Mouse (Mus musculus) hindbrain, embryonic 10.5 days (tissue): ENCODE measurements around the gene Edar. TPM values are rescaled to one million over a fixed set of nuclear protein-coding genes. Genes with fewer than 3 reads are reported as not detected.
A peak's percentile ranks its signal among the peaks of the same experiment; 100 is the strongest.

Experiments used
- DNase-seq: peaks from one replicate; pipeline ENCODE4 v3.0.0-alpha.2; 2017; ENCODE audit warnings: low spot score
- H3K27ac ChIP-seq: fragments of 300-500 bp; sonication (generic); 2 replicates; pipeline ENCODE4 v1.5.1; 2016; ENCODE audit warnings: mild to moderate bottlenecking, moderate library complexity
- H3K27me3 ChIP-seq: fragments of 300-500 bp; sonication (generic); 2 replicates; pipeline ENCODE4 v1.6.1; 2016; ENCODE audit warnings: mild to moderate bottlenecking; ENCODE audit not compliant: poor library complexity, insufficient read depth, severe bottlenecking
- H3K36me3 ChIP-seq: fragments of 300-500 bp; sonication (generic); 2 replicates; pipeline ENCODE4 v1.6.1; 2016; ENCODE audit warnings: mild to moderate bottlenecking, moderate library complexity
- H3K4me1 ChIP-seq: fragments of 300-500 bp; sonication (generic); replicated peaks from 2 replicates; pipeline ENCODE4 v1.6.1; 2016; ENCODE audit warnings: mild to moderate bottlenecking
- H3K4me3 ChIP-seq: fragments of 300-500 bp; sonication (generic); 2 replicates; pipeline ENCODE4 v1.5.1; 2016; ENCODE audit warnings: mild to moderate bottlenecking, moderate library complexity
- H3K9me3 ChIP-seq: fragments of 300-500 bp; sonication (generic); 2 replicates; pipeline ENCODE4 v1.6.1; 2016; ENCODE audit warnings: mild to moderate bottlenecking, moderate library complexity
- WGBS: fragments of 180-500 bp; shearing (Covaris S2); methylation state at CpG from one replicate; pipeline ENCODE4 v1.1.7; 2016; 5-methylcytosine and 5-hydroxymethylcytosine counted together
- polyA plus RNA-seq: library from polyadenylated mRNA; unstranded; fragments of >200 nt; fragmentation: Nextera tagmentation; extraction: Ambion mirVana; gene quantifications from 2 replicates; pipeline ENCODE4 v1.2.1, GENCODE M21; 2016

Gene Edar
- polyA plus RNA-seq, 1 experiment from 2014 or later: 0.08 TPM

DNA sequence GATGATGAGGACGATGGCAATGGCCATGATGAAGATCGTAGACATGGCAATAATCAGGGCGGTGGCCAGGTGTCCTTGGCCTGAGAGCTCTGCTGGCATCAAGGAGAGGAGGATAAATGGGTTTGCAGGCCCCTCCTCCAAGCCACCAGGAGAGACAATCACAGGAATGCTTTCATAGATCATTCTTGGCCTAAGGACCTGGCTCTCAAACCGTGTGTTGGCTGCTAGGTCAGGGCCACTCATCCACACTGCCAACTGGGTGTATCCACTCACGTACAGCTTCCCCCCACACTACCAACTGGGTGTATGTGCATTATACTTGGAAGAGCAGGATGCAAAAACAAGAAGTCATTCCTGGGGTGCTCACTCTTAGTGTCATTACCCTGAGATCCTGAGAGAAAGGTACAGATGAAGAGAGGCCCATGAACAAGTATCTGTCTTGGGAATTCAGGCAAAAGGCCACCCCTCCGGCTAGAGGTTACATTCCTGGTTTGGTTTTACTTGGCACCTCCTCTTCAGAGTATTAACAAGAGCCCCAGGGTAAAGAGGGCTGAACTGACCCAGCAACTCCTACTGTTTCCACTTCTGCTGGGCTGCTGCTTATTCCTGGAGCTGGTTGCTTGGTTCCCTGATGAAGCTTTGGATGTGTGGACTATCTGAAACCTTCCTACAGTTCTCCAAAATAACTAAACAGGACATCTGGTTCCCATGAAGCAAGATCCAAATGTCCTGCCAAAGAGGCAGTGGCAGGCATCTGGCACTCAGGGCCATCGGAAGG is 64.8 kb downstream of the Edar start:
- Histone ChIP-seq H3K27ac (no peak overlapping the region), H3K4me3 (no peak overlapping the region), H3K27me3 (no peaks in the 10 kb centered on the region), H3K9me3 (no peaks in the 10 kb centered on the region), H3K4me1 (no peaks in the 10 kb centered on the region), H3K36me3 (no peaks in the 10 kb centered on the region)
- DNase-seq: no peak
- WGBS: 91% methylated on average over 7 of the region's 7 CpGs

DNA sequence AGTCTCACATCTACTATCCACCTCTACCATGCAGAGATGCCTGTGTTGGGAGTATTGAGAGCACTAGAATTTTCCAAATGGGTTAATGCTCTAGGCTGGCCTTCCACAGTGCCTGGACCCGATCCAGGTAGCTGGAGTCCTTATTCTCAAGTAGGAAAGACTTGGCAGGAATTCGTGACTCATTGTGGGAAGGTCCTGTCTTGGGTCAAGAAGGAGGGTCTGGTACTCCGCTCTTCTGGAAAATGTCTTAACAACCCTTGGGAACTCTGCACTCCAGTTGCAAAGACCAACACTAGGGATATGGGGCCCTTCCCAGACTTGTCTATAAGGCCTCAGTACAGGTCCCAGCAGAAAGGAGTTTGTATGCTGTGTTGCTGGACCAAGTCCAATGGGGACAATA is 66.6 kb downstream of the Edar start:
- no peak overlapping the region for H3K27ac ChIP-seq
- H3K27me3 ChIP-seq: no peaks in the 10 kb centered on the region
- 85% methylated on average over 3 of the region's 3 CpGs for WGBS
- H3K9me3 ChIP-seq: no peaks in the 10 kb centered on the region
- H3K36me3 ChIP-seq: no peaks in the 10 kb centered on the region
- no peaks in the 10 kb centered on the region for H3K4me1 ChIP-seq
- no peak overlapping the region for H3K4me3 ChIP-seq
- DNase-seq: no peak

DNA sequence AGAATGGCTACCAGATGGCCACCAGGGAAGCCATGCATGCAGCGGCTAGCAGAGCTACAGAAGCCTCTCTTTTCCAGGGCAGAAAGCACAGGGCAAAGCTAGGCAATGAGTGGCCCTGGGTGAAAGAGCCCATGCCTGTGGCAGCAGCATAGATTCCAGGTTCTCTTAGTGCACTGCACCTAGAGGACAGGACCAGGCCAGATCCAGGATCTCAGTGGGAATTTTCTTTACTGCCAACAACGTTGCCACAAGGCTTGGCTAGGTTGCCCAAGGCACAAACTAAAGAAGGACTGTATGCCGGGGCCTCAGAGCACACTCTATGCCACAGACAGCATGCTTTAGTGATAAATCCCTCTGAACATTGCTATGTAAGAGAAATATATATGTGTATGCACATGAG is 69.1 kb downstream of the Edar start:
- 81% methylated on average over 3 of the region's 3 CpGs for WGBS
- peaks cover 8% of the 10 kb centered on the region for H3K4me1 ChIP-seq
- no peak for DNase-seq
- no peak overlapping the region for H3K4me3 ChIP-seq
- no peaks in the 10 kb centered on the region for H3K36me3 ChIP-seq
- no peaks in the 10 kb centered on the region for H3K9me3 ChIP-seq
- no peaks in the 10 kb centered on the region for H3K27me3 ChIP-seq
- no peak overlapping the region for H3K27ac ChIP-seq

DNA sequence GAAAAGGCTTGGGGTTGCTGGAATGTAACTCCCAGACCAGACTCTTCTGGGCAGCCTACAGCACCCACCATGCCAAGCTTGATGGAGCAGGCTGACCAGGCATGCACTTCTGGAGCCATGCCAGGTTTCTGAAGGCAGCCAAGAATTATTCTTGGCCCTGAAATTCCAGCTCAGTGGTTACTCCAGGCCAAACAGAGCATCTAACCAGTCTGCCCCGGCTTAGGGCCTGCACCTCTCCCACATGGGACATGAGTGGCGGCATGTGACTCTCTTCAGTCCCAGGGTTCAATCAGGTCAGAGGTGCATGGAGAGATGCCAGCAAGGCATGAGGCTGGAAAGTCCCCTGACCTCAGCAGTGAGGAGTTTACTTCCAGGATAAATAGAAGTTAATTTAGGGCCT is 70.7 kb downstream of the Edar start:
- no peaks in the 10 kb centered on the region for H3K9me3 ChIP-seq
- no peaks in the 10 kb centered on the region for H3K36me3 ChIP-seq
- peaks cover 15% of the 10 kb centered on the region for H3K4me1 ChIP-seq
- no peak for DNase-seq
- no peaks in the 10 kb centered on the region for H3K27me3 ChIP-seq
- no peak overlapping the region for H3K27ac ChIP-seq
- H3K4me3 ChIP-seq: no peak overlapping the region
- 83% methylated on average over 2 of the region's 2 CpGs for WGBS

DNA sequence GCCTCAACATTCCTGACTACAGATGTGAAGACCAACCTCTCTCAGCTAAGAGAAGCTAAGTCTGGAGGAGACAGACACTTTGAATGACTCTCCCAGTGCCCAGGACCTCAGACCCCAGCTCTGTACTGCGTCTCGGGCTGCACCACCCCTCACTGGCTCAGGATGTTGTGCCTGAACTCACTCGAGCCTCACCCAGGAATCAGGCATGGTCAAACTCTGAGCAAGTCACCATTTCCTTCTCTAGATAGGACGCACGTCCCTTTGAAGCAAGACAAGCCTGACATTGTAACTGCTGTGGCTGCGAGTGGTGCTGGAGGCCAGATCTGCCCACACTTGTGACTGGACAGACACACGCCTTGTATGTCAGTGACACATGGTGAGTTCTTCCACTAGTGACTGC is 73.5 kb downstream of the Edar start:
- peak overlapping the region; percentile 3; the same call in 1 of the 2 replicates for H3K27ac ChIP-seq

DNA sequence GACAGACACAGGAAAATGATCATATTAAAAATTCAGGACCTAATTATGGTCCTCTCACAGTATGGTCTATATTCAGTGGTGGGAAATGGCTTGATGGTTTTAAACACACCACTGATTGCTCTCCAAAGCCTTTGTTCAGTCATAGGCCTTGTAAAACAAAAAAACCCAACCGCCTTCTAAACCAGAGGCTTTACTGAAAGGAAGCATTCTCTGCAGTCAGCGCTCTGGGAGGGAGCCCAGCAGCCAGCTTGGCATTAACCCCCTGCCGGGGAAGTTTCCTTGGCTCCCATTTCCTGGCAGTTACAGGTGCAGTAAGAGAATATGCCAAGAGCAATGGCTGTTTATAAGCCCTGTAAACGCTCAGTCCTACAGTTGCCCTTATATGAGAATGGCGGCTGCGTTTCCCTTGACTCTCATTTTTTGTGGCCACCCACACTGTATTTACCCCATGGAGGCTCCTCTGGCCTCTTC is 74.0 kb downstream of the Edar start:
- H3K9me3 ChIP-seq: no peaks in the 10 kb centered on the region
- 29% methylated on average over 6 of the region's 6 CpGs for WGBS
- H3K27ac ChIP-seq: peak overlapping the region; percentile 3; the same call in 1 of the 2 replicates
- no peak overlapping the region for H3K4me3 ChIP-seq
- no peaks in the 10 kb centered on the region for H3K27me3 ChIP-seq
- peaks cover 15% of the 10 kb centered on the region for H3K4me1 ChIP-seq
- no peaks in the 10 kb centered on the region for H3K36me3 ChIP-seq
- no peak for DNase-seq

More for the DNA sequence above, 73.5 kb downstream of the Edar start:
- WGBS: 79% methylated on average over 7 of the region's 7 CpGs
- no peak overlapping the region for H3K4me3 ChIP-seq
- peaks cover 15% of the 10 kb centered on the region for H3K4me1 ChIP-seq
- no peak for DNase-seq
- H3K27me3 ChIP-seq: no peaks in the 10 kb centered on the region
- H3K9me3 ChIP-seq: no peaks in the 10 kb centered on the region
- no peaks in the 10 kb centered on the region for H3K36me3 ChIP-seq

DNA sequence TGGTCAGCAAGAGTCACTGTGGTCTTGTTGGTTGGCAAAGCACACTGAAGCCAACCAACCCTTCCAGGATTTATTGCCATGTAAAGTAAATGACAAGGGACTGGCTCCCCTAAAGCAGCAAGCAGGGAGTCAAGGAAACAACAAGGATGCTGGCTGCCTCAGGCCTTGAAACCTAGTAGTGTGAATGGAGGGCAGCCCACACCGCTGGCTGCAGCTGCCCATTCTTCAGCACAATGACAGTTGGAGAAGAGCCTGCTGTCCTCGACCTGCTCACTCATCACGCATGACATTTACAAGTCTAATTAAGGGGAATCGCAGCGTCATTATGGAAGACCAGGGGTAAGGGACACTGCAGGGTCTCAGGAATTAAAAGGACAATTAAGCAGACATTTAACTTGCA is 74.5 kb downstream of the Edar start:
- DNase-seq: peak; percentile 14
- H3K4me1 ChIP-seq: peaks cover 15% of the 10 kb centered on the region
- 9% methylated on average over 5 of the region's 5 CpGs for WGBS
- H3K9me3 ChIP-seq: no peaks in the 10 kb centered on the region
- H3K4me3 ChIP-seq: no peak overlapping the region
- H3K27me3 ChIP-seq: no peaks in the 10 kb centered on the region
- no peak overlapping the region; the same call in 1 of the 2 replicates for H3K27ac ChIP-seq
- no peaks in the 10 kb centered on the region for H3K36me3 ChIP-seq

DNA sequence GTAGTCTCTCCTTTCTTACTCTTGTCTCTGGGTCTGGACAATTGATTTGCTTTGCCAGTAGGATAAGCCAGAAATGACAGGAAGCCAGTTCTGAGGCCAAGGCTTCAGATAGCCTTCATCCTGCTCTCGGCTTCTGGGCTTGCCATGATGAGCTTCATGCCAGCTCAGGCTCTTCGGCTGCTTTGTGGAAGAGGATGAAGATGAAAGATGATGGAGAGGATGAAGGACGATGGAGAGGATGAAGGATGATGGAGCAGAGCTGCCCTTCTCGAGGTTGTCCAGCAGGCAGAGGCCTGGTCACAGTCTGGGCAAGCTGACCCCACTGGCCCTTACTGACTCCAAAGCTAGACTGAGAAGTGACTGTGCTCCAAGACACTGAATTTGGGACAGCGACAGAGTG is 75.3 kb downstream of the Edar start:
- WGBS: 87% methylated on average over 5 of the region's 5 CpGs
- no peaks in the 10 kb centered on the region for H3K27me3 ChIP-seq
- no peak overlapping the region for H3K4me3 ChIP-seq
- no peaks in the 10 kb centered on the region for H3K36me3 ChIP-seq
- DNase-seq: no peak
- no peaks in the 10 kb centered on the region for H3K9me3 ChIP-seq
- peaks cover 15% of the 10 kb centered on the region for H3K4me1 ChIP-seq
- no peak overlapping the region for H3K27ac ChIP-seq

DNA sequence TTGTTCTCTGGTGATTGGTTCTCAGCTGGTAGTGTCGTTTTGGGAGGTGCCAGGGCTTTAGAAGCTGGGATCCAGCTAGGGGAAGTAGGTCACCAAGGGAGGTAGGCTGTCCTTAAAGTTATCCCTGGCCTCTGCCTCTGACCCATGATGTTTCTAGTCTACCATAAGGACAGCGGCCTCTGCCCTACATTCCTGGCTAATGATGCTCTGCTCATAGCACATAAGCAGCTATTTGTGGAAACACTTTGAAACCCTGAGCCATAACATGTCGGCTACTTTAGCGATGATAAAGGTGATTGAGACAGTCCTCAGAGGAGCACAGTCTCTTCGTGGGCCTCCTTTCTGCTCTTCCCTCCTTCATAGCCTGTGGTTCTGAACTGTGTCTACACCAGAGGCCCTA is 79.6 kb downstream of the Edar start:
- Histone ChIP-seq H3K4me1 (peaks cover 2% of the 10 kb centered on the region), H3K27ac (no peak overlapping the region), H3K9me3 (peaks cover 7% of the 10 kb centered on the region; the same call in 1 of the 2 replicates), H3K36me3 (no peaks in the 10 kb centered on the region), H3K27me3 (no peaks in the 10 kb centered on the region), H3K4me3 (no peak overlapping the region)
- 70% methylated on average over 5 of the region's 5 CpGs for WGBS
- DNase-seq: no peak

DNA sequence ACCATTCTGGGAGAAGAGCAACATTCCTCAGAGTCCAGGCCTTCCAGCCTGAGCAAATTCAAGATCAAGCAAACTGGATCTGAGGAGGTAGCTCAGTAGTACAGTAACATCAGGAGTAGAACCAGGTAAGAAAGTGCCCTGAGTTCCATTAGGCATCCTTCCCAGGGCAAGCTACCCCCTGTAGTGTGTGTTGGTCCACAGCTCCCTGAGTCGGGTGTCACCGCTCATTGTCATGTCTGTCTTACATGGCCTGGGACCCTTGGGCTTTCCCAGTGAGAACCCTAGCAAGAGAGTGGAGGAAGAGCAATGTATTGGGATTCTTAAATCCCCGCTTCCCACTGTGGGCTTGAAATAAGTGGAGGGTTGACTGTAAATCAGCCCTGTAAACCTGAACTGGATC is 80.3 kb downstream of the Edar start:
- WGBS: 81% methylated on average over 3 of the region's 3 CpGs
- DNase-seq: no peak
- no peaks in the 10 kb centered on the region for H3K4me1 ChIP-seq
- H3K9me3 ChIP-seq: peaks cover 7% of the 10 kb centered on the region; the same call in 1 of the 2 replicates
- no peak overlapping the region for H3K4me3 ChIP-seq
- no peaks in the 10 kb centered on the region for H3K36me3 ChIP-seq
- H3K27ac ChIP-seq: no peak overlapping the region
- no peaks in the 10 kb centered on the region for H3K27me3 ChIP-seq

DNA sequence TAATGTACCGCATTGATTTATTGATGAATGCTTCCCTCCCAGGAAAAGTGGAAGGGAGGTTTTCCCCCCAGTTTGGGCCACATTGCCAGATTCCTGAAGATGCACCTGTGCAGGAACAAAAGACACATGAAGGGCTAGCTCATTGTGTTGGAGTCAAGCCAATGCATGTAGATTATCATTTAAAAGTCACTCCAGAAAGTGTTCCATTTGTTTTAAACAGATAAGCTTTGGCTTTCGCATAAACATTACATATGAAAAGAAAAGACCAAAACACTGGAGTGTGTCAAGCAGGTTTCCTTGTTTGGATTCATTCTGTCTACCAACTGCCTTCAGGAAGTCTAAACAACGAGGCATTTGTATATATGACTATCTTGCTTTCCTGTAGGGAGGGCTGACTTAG is 81.0 kb downstream of the Edar start:
- H3K27me3 ChIP-seq: no peaks in the 10 kb centered on the region
- DNase-seq: no peak
- H3K9me3 ChIP-seq: peaks cover 7% of the 10 kb centered on the region; the same call in 1 of the 2 replicates
- no peak overlapping the region for H3K27ac ChIP-seq
- no peaks in the 10 kb centered on the region for H3K4me1 ChIP-seq
- no peak overlapping the region for H3K4me3 ChIP-seq
- no peaks in the 10 kb centered on the region for H3K36me3 ChIP-seq
- WGBS: 89% methylated on average over 3 of the region's 3 CpGs

DNA sequence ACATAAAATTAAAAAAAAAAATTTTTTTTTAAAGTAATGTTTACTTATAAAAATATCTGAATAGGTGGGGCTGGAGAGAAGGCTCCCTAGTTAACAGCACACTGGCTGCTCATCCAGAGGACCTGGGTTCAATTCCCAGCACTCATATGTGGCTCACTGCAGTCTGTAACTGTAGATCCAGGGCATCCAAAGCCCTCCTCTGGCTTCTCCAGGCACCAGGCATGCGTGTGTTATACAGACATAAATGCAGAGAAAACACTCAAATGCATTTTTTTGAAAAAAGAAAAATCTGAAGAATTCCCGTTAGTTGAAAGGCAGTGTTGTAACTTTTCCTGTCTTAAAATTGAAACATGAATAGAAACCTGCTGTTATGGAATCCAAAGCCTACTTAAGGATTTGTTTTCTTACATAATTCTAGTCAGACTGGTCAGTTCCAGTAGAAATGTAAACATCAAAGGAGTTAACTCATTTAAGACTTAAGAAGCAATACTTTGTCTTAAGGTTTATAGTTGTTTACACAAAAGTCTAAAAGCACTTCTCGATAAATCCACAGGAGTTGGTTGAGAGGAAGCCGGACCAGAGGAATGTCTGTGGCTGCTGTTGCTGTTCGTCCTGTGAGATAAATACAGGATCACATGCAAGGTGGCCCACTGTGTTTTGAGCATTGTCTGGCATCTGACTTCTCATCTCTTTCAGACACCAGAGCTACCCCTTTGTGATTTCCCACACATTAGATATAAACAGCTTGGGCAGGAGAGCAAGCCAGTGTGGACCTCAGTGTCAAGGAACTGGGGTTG is 89.8 kb downstream of the Edar start:
- H3K36me3 ChIP-seq: no peaks in the 10 kb centered on the region
- H3K27me3 ChIP-seq: no peaks in the 10 kb centered on the region
- no peaks in the 10 kb centered on the region for H3K4me1 ChIP-seq
- H3K27ac ChIP-seq: no peak overlapping the region
- no peak overlapping the region for H3K4me3 ChIP-seq
- 78% methylated on average over 5 of the region's 5 CpGs for WGBS
- no peak for DNase-seq
- H3K9me3 ChIP-seq: peaks cover 3% of the 10 kb centered on the region; the same call in 1 of the 2 replicates

DNA sequence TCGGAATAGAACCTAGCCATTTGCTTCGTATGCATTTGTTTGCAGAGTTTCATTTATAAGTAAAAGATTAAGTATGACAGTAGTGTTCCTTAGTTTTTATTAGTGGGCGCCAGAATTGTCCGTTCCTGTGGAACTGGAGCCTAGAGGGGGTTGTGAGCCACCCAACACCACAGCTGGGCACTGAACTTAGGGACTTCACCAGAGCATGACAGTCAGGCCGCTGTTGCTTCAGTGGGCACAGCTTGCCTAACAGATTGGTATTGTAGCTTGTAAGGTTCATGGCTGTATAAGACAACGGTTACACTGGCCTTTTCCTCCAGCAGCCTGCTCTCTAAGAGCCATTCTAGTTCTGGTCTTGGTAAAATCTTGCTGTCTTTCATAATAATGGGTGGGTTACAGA is 114.9 kb downstream of the Edar start:
- no peak for DNase-seq
- H3K36me3 ChIP-seq: no peaks in the 10 kb centered on the region
- no peaks in the 10 kb centered on the region for H3K9me3 ChIP-seq
- no peaks in the 10 kb centered on the region for H3K27me3 ChIP-seq
- no peak overlapping the region for H3K27ac ChIP-seq
- WGBS: 88% methylated on average over 6 of the region's 6 CpGs
- no peaks in the 10 kb centered on the region for H3K4me1 ChIP-seq
- no peak overlapping the region for H3K4me3 ChIP-seq
